Mouse (Mus musculus): ENCODE measurements around the gene Zfp318.
A peak's percentile ranks its signal among the peaks of the same experiment; 100 is the strongest.

The Zfp318 gene

GRCm38 (mm10) chr17:46446264-46446663 lies 62.7 kb downstream of the Zfp318 start:
- no peak for DNase-seq (ENCODE audit: low spot score)

DNA sequence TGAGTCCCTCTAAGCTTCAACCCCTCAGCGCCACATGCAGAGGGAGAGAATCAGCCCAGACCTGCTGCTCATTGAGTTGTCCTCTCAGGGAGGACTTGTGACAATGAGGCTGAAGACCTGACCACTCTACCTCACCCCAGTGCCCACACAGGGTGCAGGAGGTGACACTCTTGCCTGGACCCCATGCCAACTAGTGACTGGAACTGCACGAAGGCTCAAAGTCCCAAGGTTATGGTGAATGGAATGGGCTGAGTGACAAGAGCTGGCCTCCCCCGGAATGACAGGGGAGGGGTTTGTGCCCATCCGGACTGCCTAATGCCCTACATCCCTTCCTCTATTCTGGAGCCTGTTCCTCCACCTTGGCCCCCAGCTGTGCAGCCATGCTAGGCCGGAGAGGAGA lies 69.2 kb downstream of the Zfp318 start:
- no peak for DNase-seq (ENCODE audit: low spot score)

DNA sequence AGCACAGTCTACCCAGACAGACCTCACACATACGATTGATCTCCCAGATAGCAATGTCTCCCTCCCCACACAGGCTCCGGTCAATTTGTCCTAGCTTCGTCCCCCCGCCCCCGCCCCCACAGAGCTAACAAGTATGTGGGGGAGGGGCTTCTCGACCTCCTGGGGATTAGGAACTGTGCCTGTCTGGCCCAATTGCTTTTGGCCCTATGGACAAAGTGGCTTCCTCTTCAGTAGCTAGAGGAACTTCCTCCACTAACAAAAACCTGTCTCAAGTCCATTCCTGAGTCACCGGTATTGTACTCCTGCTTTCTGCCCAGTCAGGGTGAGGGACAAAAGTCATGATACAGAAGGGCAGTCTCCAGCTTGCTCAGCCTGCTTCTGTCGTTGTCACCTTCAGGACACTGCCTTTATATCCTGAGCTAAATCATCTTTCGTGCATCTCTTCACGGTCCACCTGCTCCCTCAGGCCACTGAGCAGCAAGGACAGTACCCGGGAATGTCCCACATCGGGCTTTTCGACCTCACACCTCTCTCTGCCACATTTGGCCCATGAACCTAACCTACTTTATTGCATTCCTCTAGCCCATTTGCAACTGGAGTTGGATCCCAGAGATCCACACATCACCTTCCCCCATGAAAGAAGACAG lies 69.9 kb downstream of the Zfp318 start:
- DNase-seq (ENCODE audit: low spot score), result no peak

DNA sequence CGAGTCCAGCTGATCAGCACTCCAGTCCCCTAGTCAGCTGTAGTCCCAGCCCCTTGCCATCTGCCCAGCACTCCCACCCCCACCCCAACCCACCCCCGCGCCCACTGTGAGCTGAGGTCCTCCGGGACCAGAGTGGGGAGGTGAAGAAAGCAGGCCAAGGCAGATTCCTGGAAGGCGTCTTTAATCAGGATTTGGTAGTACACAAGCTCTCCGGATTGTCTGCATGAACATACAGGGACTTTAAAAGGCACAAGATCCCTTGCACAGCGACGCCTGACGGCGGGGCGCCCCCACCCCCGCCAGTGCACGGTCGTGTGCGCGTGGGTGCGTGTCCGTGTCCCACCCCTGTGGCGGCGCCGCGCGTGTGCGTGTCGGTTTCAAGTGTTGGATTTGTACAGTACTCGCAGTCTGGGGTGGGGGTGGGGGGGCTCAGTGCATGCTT lies 70.5 kb downstream of the Zfp318 start:
- no peak for DNase-seq (ENCODE audit: low spot score)

DNA sequence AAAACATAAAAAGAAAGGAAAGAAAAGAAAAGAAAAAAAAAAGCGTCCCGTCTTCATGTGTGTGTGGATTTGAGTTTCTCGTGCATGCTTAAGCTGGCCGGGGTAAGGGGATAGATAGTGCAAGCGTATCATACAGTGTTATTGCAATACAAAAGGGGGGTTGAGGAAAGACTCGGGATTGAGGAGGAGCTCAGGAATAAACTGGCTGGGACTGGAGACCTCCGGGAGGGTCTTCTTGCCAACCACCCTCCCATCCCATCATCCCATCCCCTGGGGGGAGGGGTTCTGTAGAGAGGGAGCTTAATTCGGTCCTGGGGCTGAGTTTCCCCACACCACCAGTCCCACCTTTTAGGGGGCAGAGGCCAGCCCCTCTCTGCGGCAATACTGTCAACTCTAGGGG lies 71.0 kb downstream of the Zfp318 start:
- DNase-seq (ENCODE audit: low spot score), result no peak

DNA sequence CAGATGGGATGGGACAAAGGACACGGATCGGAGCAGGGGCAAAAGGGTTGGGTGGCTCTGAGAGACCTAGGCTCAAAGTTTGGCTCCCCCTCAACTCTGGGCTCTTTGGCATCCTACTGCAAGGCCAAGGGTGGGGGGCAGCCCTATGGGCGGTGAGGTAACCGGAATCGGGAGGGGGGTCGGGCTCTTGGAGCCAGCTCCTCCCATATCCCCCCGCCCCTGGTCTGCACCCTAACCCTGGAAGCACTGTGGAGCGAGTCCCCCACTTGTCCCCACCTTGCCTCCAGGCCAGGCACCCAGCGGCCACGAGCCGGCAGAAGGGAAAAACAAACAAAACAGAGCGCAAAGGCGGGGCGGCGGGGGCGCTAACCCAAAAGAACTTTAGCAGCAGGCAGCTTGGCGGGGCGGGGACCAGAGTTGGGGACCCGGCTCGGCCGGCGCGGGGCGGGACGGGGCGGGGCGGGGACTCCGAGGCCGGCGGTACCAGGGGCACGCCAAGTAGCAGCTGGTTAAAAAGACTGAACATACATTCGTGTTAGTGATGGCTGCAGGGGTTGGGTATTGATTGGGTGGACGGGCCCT lies 71.7 kb downstream of the Zfp318 start:
- peak; percentile 38 for DNase-seq (ENCODE audit: low spot score)

- peak; percentile 39 for DNase-seq (ENCODE audit: low spot score)
These were observed 74.3 kb downstream of the Zfp318 start for GRCm38 (mm10) chr17:46457791-46458190.

DNA sequence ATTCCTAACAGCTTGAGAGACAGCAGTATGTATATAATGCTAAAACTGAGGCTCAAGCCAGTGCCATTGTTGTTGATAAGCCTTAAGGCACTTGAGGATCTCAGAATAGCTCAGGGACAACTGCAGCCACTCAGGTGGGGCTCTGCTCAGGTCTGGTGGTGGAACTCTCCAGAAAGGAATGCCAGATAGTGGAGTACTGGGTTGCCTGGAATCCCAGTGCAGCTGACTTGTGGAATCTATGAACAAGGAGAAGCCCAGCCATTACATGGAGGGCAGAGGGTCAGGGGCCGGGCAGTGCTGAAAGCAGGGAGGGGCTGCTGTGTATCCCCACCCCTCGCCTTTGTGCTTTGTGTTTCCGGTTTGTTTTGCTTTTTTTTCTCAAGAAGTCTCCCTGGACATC lies 74.9 kb downstream of the Zfp318 start:
- DNase-seq (ENCODE audit: low spot score), result no peak

DNA sequence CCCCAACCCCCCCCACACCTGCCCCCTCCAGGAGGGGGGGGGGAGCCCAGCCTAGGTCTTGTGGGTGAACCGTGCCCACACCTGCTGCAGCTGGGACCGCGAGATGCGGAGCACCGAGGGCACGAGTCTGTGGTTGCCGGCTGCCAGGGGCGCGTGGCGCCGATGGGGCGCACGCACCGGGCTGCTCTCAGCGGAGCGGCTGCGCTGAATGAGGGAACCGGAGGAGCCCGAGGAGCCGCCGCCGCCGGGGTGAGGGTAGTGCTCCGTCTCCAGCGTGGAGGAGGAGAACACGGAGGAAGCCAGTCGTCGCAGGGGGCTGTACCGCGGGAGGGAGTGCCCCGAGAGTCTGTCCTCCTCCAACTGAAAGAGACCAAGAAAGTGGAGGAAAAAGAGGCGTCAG lies 77.1 kb downstream of the Zfp318 start:
- DNase-seq (ENCODE audit: low spot score), result no peak

- DNase-seq (ENCODE audit: low spot score), result no peak
These were observed 77.8 kb downstream of the Zfp318 start for GRCm38 (mm10) chr17:46461347-46461746.

GRCm38 (mm10) chr17:46462226-46462625 lies 78.7 kb downstream of the Zfp318 start:
- no peak for DNase-seq (ENCODE audit: low spot score)

DNA sequence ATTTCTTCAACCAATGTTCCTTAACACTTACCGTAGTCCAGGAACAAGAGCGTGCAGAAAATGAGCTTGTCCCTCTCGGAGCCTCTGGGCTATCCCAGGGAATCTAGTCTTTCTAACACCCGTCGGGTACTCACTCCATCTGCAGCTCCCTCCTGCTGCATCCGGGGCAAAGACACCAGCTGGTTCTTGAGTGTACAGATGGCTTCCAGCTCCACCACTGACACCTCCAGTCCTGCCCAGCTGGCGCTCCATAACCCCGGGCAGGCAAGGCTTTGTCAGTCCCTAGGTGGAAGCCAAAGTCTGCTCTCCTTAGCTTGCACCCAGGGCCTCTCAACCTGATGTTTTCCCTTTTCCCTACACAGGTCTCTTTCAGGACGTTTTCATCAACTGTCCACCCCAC lies 84.3 kb downstream of the Zfp318 start:
- no peak for DNase-seq (ENCODE audit: low spot score)
